Mouse (Mus musculus) cortical plate, adult 2 months (tissue): ENCODE measurements around the gene Serpinb1a. TPM values are rescaled to one million over a fixed set of nuclear protein-coding genes. Genes with fewer than 3 reads are reported as not detected.
A peak's percentile ranks its signal among the peaks of the same experiment; 100 is the strongest.

Experiments used
- H3K27ac ChIP-seq: fragments of 200-500 bp; 2 replicates; pipeline ENCODE4 v1.5.1; 2012; ENCODE audit warnings: low read length, control low read depth, inconsistent platforms; ENCODE audit not compliant: insufficient read depth
- H3K4me1 ChIP-seq: fragments of 200-500 bp; 2 replicates; pipeline ENCODE4 v1.6.1; 2011; ENCODE audit warnings: low read length; ENCODE audit not compliant: control insufficient read depth, insufficient read depth
- H3K4me3 ChIP-seq: fragments of 200-500 bp; 2 replicates; pipeline ENCODE4 v1.5.1; 2011; ENCODE audit warnings: mild to moderate bottlenecking, low read length, control low read depth; ENCODE audit not compliant: insufficient read depth
- CTCF ChIP-seq: fragments of 200-500 bp; IDR thresholded peaks from 2 replicates; pipeline ENCODE4 v1.5.1; 2011; ENCODE audit warnings: mild to moderate bottlenecking, control low read depth, low read length; ENCODE audit not compliant: insufficient read depth; ENCODE audit errors: extremely low read depth
- POLR2A ChIP-seq: fragments of 200-500 bp; IDR thresholded peaks from 2 replicates; pipeline ENCODE4 v1.6.1; 2011; ENCODE audit warnings: mild to moderate bottlenecking, low read length, control low read depth; ENCODE audit not compliant: insufficient read depth; ENCODE audit errors: extremely low read depth
- polyA plus RNA-seq: library from polyadenylated mRNA; depleted of rRNA; stranded (reverse); fragments of >200 nt; gene quantifications from 2 replicates; pipeline ENCODE4 v1.2.3, GENCODE M21; 2012

The Serpinb1a gene
- polyA plus RNA-seq, 1 experiment, result 15.1 TPM

- H3K4me1 ChIP-seq, result no peaks in the 10 kb centered on the region
- TF ChIP-seq POLR2A, result no peak
- TF ChIP-seq CTCF, result no peak
- no peak overlapping the region for H3K27ac ChIP-seq
- no peak overlapping the region for H3K4me3 ChIP-seq
Measured at GRCm38 (mm10) chr13:32849092-32849491, 1.9 kb downstream of the Serpinb1a start.

GRCm38 (mm10) chr13:32846221-32846620 lies 4.8 kb downstream of the Serpinb1a start:
- Histone ChIP-seq H3K27ac (no peak overlapping the region), H3K4me1 (no peaks in the 10 kb centered on the region), H3K4me3 (no peak overlapping the region)
- TF ChIP-seq POLR2A (no peak), CTCF (no peak)

GRCm38 (mm10) chr13:32841349-32841748 lies 9.6 kb downstream of the Serpinb1a start:
- Histone ChIP-seq H3K4me3 (no peak overlapping the region), H3K4me1 (peaks cover 2% of the 10 kb centered on the region; the same call in 1 of the 2 replicates), H3K27ac (no peak overlapping the region)
- TF ChIP-seq POLR2A, result no peak

GRCm38 (mm10) chr13:32839314-32839713 lies 11.7 kb downstream of the Serpinb1a start:
- Histone ChIP-seq H3K27ac (no peak overlapping the region), H3K4me1 (peaks cover 2% of the 10 kb centered on the region; the same call in 1 of the 2 replicates), H3K4me3 (no peak overlapping the region)
- TF ChIP-seq CTCF (no peak), POLR2A (no peak)

GRCm38 (mm10) chr13:32834513-32834912 lies 16.5 kb downstream of the Serpinb1a start:
- H3K4me3 ChIP-seq, result no peak overlapping the region
- H3K27ac ChIP-seq, result no peak overlapping the region
- H3K4me1 ChIP-seq, result peaks cover 4% of the 10 kb centered on the region; the same call in 1 of the 2 replicates
- TF ChIP-seq CTCF (no peak), POLR2A (no peak)

GRCm38 (mm10) chr13:32833237-32833636 lies 17.7 kb downstream of the Serpinb1a start:
- TF ChIP-seq POLR2A, result no peak
- no peak for TF ChIP-seq CTCF
- H3K4me1 ChIP-seq, result peaks cover 4% of the 10 kb centered on the region; the same call in 1 of the 2 replicates
- peak overlapping the region; percentile 91 for H3K27ac ChIP-seq
- no peak overlapping the region for H3K4me3 ChIP-seq

- peak overlapping the region; percentile 91 for H3K27ac ChIP-seq
- H3K4me1 ChIP-seq, result peaks cover 4% of the 10 kb centered on the region; the same call in 1 of the 2 replicates
- H3K4me3 ChIP-seq, result no peak overlapping the region
- no peak for TF ChIP-seq POLR2A
Measured at GRCm38 (mm10) chr13:32832776-32833175, 18.2 kb downstream of the Serpinb1a start.

- Histone ChIP-seq H3K4me3 (no peak overlapping the region), H3K27ac (0 out of 2 replicates have a peak overlapping the region, but pooled peaks have one; percentile 91), H3K4me1 (peaks cover 4% of the 10 kb centered on the region; the same call in 1 of the 2 replicates)
- TF ChIP-seq POLR2A (no peak), CTCF (no peak)
Measured at GRCm38 (mm10) chr13:32831505-32832273, 19.3 kb downstream of the Serpinb1a start.

- Histone ChIP-seq H3K27ac (no peak overlapping the region), H3K4me3 (no peak overlapping the region), H3K4me1 (0 out of 2 replicates have a peak, but pooled peaks cover 4% of the 10 kb centered on the region)
- TF ChIP-seq POLR2A (no peak), CTCF (no peak)
Measured at GRCm38 (mm10) chr13:32828886-32829285, 22.1 kb downstream of the Serpinb1a start.

GRCm38 (mm10) chr13:32827951-32828350 lies 23.0 kb downstream of the Serpinb1a start:
- Histone ChIP-seq H3K4me3 (no peak overlapping the region), H3K27ac (no peak overlapping the region), H3K4me1 (0 out of 2 replicates have a peak, but pooled peaks cover 4% of the 10 kb centered on the region)
- TF ChIP-seq CTCF (peak; percentile 64), POLR2A (no peak)
